In genomic region chr6:99265173-99265572, GRCm38 (mm10) we compare ENCODE assay signal across 8 mouse cellular contexts.
DNase-seq lines count a peak whose midpoint lies in the region; ATAC-seq and TF ChIP-seq lines count a peak whose summit lies in the region.
"Had no signal": no experiment of that assay in that cellular context is flagged by ENCODE, and none has a peak within 500 bp of the region (broad histone marks: within the 10 kb centered on the region; RNA-seq: fewer than 3 reads in every experiment).

No protein-coding gene starts in this region.

- H3K4me2 ChIP-seq in hindbrain, embryonic 13.5 days = peak overlapping the region; percentile 27; the same call in 1 of the 2 replicates
- H3K4me2 ChIP-seq in hindbrain, embryonic 16.5 days (ENCODE audit: low read length) = no peak overlapping the region
- peak overlapping the region; percentile 47 for H3K4me2 ChIP-seq in liver, embryonic 16.5 days (ENCODE audit: low read depth, low read length)

- ATAC-seq in hindbrain, embryonic 13.5 days (ENCODE audit: low FRiP score) = no peak
- no peak for ATAC-seq in hindbrain, embryonic 16.5 days
- no peak for ATAC-seq in liver, embryonic 16.5 days (ENCODE audit: low read depth)
- no peak for ATAC-seq in frontal cortex, adult (ENCODE audit: low TSS enrichment)

- TF ChIP-seq CTCF in bone marrow, adult 2 months (IDR thresholded peaks at IDR 0.05; ENCODE audit: control insufficient read depth, insufficient read depth, low read length) = no peak

- no peak overlapping the region for H3K27ac ChIP-seq in hindbrain, embryonic 13.5 days
- no peak overlapping the region for H3K27ac ChIP-seq in hindbrain, embryonic 16.5 days (ENCODE audit: low read depth, low read length)
- peak overlapping the region; percentile 63; the same call in 1 of the 2 replicates for H3K27ac ChIP-seq in bone marrow, adult 2 months (ENCODE audit: control insufficient read depth, insufficient read depth, low read depth, low read length, poor library complexity)
- H3K27ac ChIP-seq in embryonic facial prominence, embryonic 10.5 days (replicated peaks) = 0 out of 2 replicates have a peak overlapping the region, but pooled peaks have one; percentile 71
- no peak overlapping the region; the same call in 1 of the 2 replicates for H3K27ac ChIP-seq in liver, embryonic 16.5 days (ENCODE audit: low read length)

- H3K36me3 ChIP-seq in hindbrain, embryonic 13.5 days = no peaks in the 10 kb centered on the region
- no peaks in the 10 kb centered on the region for H3K36me3 ChIP-seq in hindbrain, embryonic 16.5 days (ENCODE audit: control insufficient read depth, insufficient read depth, low read length)
- no peaks in the 10 kb centered on the region for H3K36me3 ChIP-seq in embryonic facial prominence, embryonic 10.5 days (replicated peaks)
- no peaks in the 10 kb centered on the region for H3K36me3 ChIP-seq in liver, embryonic 16.5 days (ENCODE audit: control insufficient read depth, insufficient read depth)

- peaks cover 13% of the 10 kb centered on the region; the same call in 1 of the 2 replicates for H3K27me3 ChIP-seq in hindbrain, embryonic 13.5 days
- H3K27me3 ChIP-seq in hindbrain, embryonic 16.5 days (replicated peaks; ENCODE audit: control insufficient read depth, insufficient read depth, low read length) = peaks cover 4% of the 10 kb centered on the region
- peaks cover 12% of the 10 kb centered on the region for H3K27me3 ChIP-seq in embryonic facial prominence, embryonic 10.5 days (replicated peaks; ENCODE audit: low read depth, poor library complexity, severe bottlenecking)
- H3K27me3 ChIP-seq in liver, embryonic 16.5 days (ENCODE audit: control insufficient read depth, insufficient read depth, low read depth, low read length) = no peaks in the 10 kb centered on the region

- peaks cover 49% of the 10 kb centered on the region for H3K4me1 ChIP-seq in hindbrain, embryonic 13.5 days (replicated peaks)
- peaks cover 18% of the 10 kb centered on the region for H3K4me1 ChIP-seq in hindbrain, embryonic 16.5 days (ENCODE audit: control insufficient read depth, insufficient read depth, low read depth, low read length)
- H3K4me1 ChIP-seq in bone marrow, adult 2 months (ENCODE audit: control insufficient read depth, insufficient read depth, low read length) = peaks cover 3% of the 10 kb centered on the region; the same call in 1 of the 2 replicates
- H3K4me1 ChIP-seq in embryonic facial prominence, embryonic 10.5 days = peaks cover 90% of the 10 kb centered on the region
- peaks cover 8% of the 10 kb centered on the region; the same call in 1 of the 2 replicates for H3K4me1 ChIP-seq in liver, embryonic 16.5 days (ENCODE audit: control insufficient read depth, low read depth, low read length)

- no peak for TF ChIP-seq POLR2A in bone marrow, adult 2 months (IDR thresholded peaks at IDR 0.05; ENCODE audit: borderline replicate concordance, control insufficient read depth, low read depth, low read length)

- DNase-seq in embryonic facial prominence, embryonic 10.5 days (ENCODE audit: low spot score) = no peak
- DNase-seq in cerebellum, adult 11 months = no peak
- DNase-seq: layer of hippocampus, adult 9-11 months had no signal

- WGBS in hindbrain, embryonic 13.5 days = 31% methylated on average over 4 of the region's 4 CpGs
- WGBS in hindbrain, embryonic 16.5 days = 29% methylated on average over 4 of the region's 4 CpGs
- WGBS in bone marrow, adult 2 months = 10% methylated on average over 4 of the region's 4 CpGs
- 26% methylated on average over 4 of the region's 4 CpGs for WGBS in embryonic facial prominence, embryonic 10.5 days
- 28% methylated on average over 4 of the region's 4 CpGs for WGBS in liver, embryonic 16.5 days (ENCODE audit: insufficient replicate concordance)

- no peaks in the 10 kb centered on the region for H3K9me3 ChIP-seq in hindbrain, embryonic 13.5 days
- no peaks in the 10 kb centered on the region for H3K9me3 ChIP-seq in hindbrain, embryonic 16.5 days (ENCODE audit: control insufficient read depth, low read length)
- H3K9me3 ChIP-seq in embryonic facial prominence, embryonic 10.5 days = no peaks in the 10 kb centered on the region
- no peaks in the 10 kb centered on the region for H3K9me3 ChIP-seq in liver, embryonic 16.5 days (replicated peaks; ENCODE audit: control insufficient read depth, low read length)

- no peak overlapping the region for H3K9ac ChIP-seq in hindbrain, embryonic 13.5 days
- H3K9ac ChIP-seq in hindbrain, embryonic 16.5 days (ENCODE audit: low read depth, low read length) = no peak overlapping the region
- no peak overlapping the region for H3K9ac ChIP-seq in liver, embryonic 16.5 days (ENCODE audit: low read depth, low read length)

- H3K4me3 ChIP-seq in hindbrain, embryonic 13.5 days = no peak overlapping the region
- no peak overlapping the region for H3K4me3 ChIP-seq in hindbrain, embryonic 16.5 days (ENCODE audit: low read length)
- peak overlapping the region; percentile 44 for H3K4me3 ChIP-seq in bone marrow, adult 2 months (replicated peaks; ENCODE audit: control insufficient read depth, low read depth, low read length)
- no peak overlapping the region for H3K4me3 ChIP-seq in embryonic facial prominence, embryonic 10.5 days
- no peak overlapping the region for H3K4me3 ChIP-seq in liver, embryonic 16.5 days (ENCODE audit: low read depth, low read length)

Comparison
In these comparisons a context has a peak if more than half of its experiments do, and no peak if none do; other contexts are left out.
1. H3K27ac ChIP-seq: peak in bone marrow, adult 2 months (single experiment) and embryonic facial prominence, embryonic 10.5 days (single experiment); none in hindbrain, embryonic 13.5 days (single experiment), hindbrain, embryonic 16.5 days (single experiment) and liver, embryonic 16.5 days (single experiment).